Mouse (Mus musculus) heart, embryonic 12.5 days (tissue): Measurements from ENCODE around the gene Prpf38b. TPM values are rescaled to one million over a fixed set of nuclear protein-coding genes. Genes with fewer than 3 reads are reported as not detected.

ENCODE experiments used
- ATAC-seq: fragments of 200-750 bp; cut with Nextera tagmentation; 2 replicates; pipeline ENCODE4 v1.8.0; 2017; ENCODE audit warnings: moderate TSS enrichment, moderate library complexity; ENCODE audit not compliant: insufficient number of reproducible peaks, low FRiP score
- H3K27ac ChIP-seq: fragments of 300-500 bp; sonication (generic); 2 replicates; pipeline ENCODE4 v1.5.1; 2016; ENCODE audit warnings: mild to moderate bottlenecking, moderate library complexity; ENCODE audit not compliant: poor library complexity, severe bottlenecking
- H3K27me3 ChIP-seq: fragments of 300-500 bp; sonication (generic); replicated peaks from 2 replicates; pipeline ENCODE4 v1.6.1; 2016; ENCODE audit warnings: mild to moderate bottlenecking, moderate library complexity
- H3K36me3 ChIP-seq: fragments of 300-500 bp; sonication (generic); 2 replicates; pipeline ENCODE4 v1.6.1; 2016; ENCODE audit warnings: mild to moderate bottlenecking, moderate library complexity
- H3K4me1 ChIP-seq: fragments of 300-500 bp; sonication (generic); replicated peaks from 2 replicates; pipeline ENCODE4 v1.6.1; 2016; ENCODE audit warnings: mild to moderate bottlenecking
- H3K4me2 ChIP-seq: fragments of 300-500 bp; sonication (generic); 2 replicates; pipeline ENCODE4 v1.6.1; 2016; ENCODE audit warnings: mild to moderate bottlenecking, moderate library complexity
- H3K4me3 ChIP-seq: fragments of 300-500 bp; sonication (generic); 2 replicates; pipeline ENCODE4 v1.5.1; 2016; ENCODE audit warnings: mild to moderate bottlenecking
- H3K9ac ChIP-seq: fragments of 300-500 bp; sonication (generic); 2 replicates; pipeline ENCODE4 v1.6.1; 2016; ENCODE audit warnings: mild to moderate bottlenecking, moderate library complexity
- H3K9me3 ChIP-seq: fragments of 300-500 bp; sonication (generic); replicated peaks from 2 replicates; pipeline ENCODE4 v1.6.1; 2016; ENCODE audit warnings: mild to moderate bottlenecking, moderate library complexity
- WGBS: fragments of 180-500 bp; shearing (Covaris S2); methylation state at CpG from one replicate; pipeline ENCODE4 v1.1.7; 2016; 5-methylcytosine and 5-hydroxymethylcytosine counted together
- polyA plus RNA-seq: library from polyadenylated mRNA; unstranded; fragments of >200 nt; fragmentation: Nextera tagmentation; extraction: Ambion mirVana; gene quantifications from 2 replicates; pipeline ENCODE4 v1.2.1, GENCODE M21; 2016

Prpf38b gene
- polyA plus RNA-seq, 1 experiment from 2014 or later: 72.6 TPM

- Histone ChIP-seq H3K27me3 (no peaks in the 10 kb centered on the region), H3K27ac (no peak overlapping the region), H3K9ac (no peak overlapping the region), H3K4me3 (no peak overlapping the region), H3K9me3 (0 out of 2 replicates have a peak, but pooled peaks cover 4% of the 10 kb centered on the region), H3K4me2 (no peak overlapping the region), H3K36me3 (peaks cover 47% of the 10 kb centered on the region), H3K4me1 (no peaks in the 10 kb centered on the region)
- 76% methylated on average over 5 of the region's 5 CpGs for WGBS
- ATAC-seq: no peak
Observed at GRCm38 (mm10) chr3:108900681-108901080, 10.8 kb downstream of the Prpf38b start.

- Histone ChIP-seq H3K4me2 (no peak overlapping the region), H3K27ac (no peak overlapping the region), H3K9ac (no peak overlapping the region), H3K36me3 (peaks cover 43% of the 10 kb centered on the region), H3K9me3 (0 out of 2 replicates have a peak, but pooled peaks cover 4% of the 10 kb centered on the region), H3K4me1 (no peaks in the 10 kb centered on the region), H3K4me3 (no peak overlapping the region), H3K27me3 (no peaks in the 10 kb centered on the region)
- 89% methylated on average over 3 of the region's 3 CpGs for whole genome bisulfite sequencing
- no peak for ATAC-seq
Observed at GRCm38 (mm10) chr3:108900147-108900546, 11.4 kb downstream of the Prpf38b start.

GRCm38 (mm10) chr3:108898640-108899039 lies 12.9 kb downstream of the Prpf38b start:
- H3K9ac ChIP-seq: no peak overlapping the region
- WGBS: 93% methylated on average over 4 of the region's 4 CpGs
- no peak overlapping the region for H3K4me2 ChIP-seq
- no peak for ATAC-seq
- H3K9me3 ChIP-seq: 0 out of 2 replicates have a peak, but pooled peaks cover 4% of the 10 kb centered on the region
- no peaks in the 10 kb centered on the region for H3K4me1 ChIP-seq
- no peak overlapping the region for H3K4me3 ChIP-seq
- H3K27ac ChIP-seq: no peak overlapping the region
- H3K36me3 ChIP-seq: peaks cover 28% of the 10 kb centered on the region
- no peaks in the 10 kb centered on the region for H3K27me3 ChIP-seq

GRCm38 (mm10) chr3:108892914-108893313 lies 18.6 kb downstream of the Prpf38b start:
- Histone ChIP-seq H3K36me3 (no peaks in the 10 kb centered on the region), H3K27me3 (no peaks in the 10 kb centered on the region), H3K4me2 (no peak overlapping the region), H3K27ac (no peak overlapping the region), H3K9ac (no peak overlapping the region), H3K9me3 (no peaks in the 10 kb centered on the region), H3K4me3 (no peak overlapping the region), H3K4me1 (no peaks in the 10 kb centered on the region)
- WGBS: 58% methylated on average over 4 of the region's 4 CpGs
- no peak for ATAC-seq

- Histone ChIP-seq H3K4me2 (no peak overlapping the region), H3K36me3 (no peaks in the 10 kb centered on the region), H3K9me3 (no peaks in the 10 kb centered on the region), H3K9ac (no peak overlapping the region), H3K27me3 (no peaks in the 10 kb centered on the region), H3K4me1 (peaks cover 3% of the 10 kb centered on the region; the same call in 1 of the 2 replicates), H3K4me3 (no peak overlapping the region), H3K27ac (no peak overlapping the region)
- WGBS: 69% methylated on average over 1 of the region's 1 CpGs
- no peak for ATAC-seq
Observed at GRCm38 (mm10) chr3:108892080-108892479, 19.4 kb downstream of the Prpf38b start.

GRCm38 (mm10) chr3:108889908-108890307 lies 21.6 kb downstream of the Prpf38b start, which contains the start of gene Fndc7:
Fndc7 (minus strand) TSS chr3:108890008.
- H3K27ac ChIP-seq: no peak within 1 kb of the TSS
- WGBS: 88% methylated on average over 1 of the region's 1 CpGs
- no peak within 1 kb of the TSS for H3K4me2 ChIP-seq
- H3K27me3 ChIP-seq: no peaks in the 10 kb centered on the region
- no peak for ATAC-seq
- H3K4me1 ChIP-seq: peaks cover 23% of the 10 kb centered on the region
- H3K4me3 ChIP-seq: no peak within 1 kb of the TSS
- H3K36me3 ChIP-seq: no peaks in the 10 kb centered on the region
- H3K9ac ChIP-seq: no peak within 1 kb of the TSS
- no peaks in the 10 kb centered on the region for H3K9me3 ChIP-seq

- 93% methylated on average over 3 of the region's 3 CpGs for WGBS
- H3K9ac ChIP-seq: no peak overlapping the region
- H3K27ac ChIP-seq: no peak overlapping the region
- H3K4me1 ChIP-seq: peaks cover 35% of the 10 kb centered on the region
- no peaks in the 10 kb centered on the region for H3K36me3 ChIP-seq
- H3K27me3 ChIP-seq: no peaks in the 10 kb centered on the region
- no peak overlapping the region for H3K4me2 ChIP-seq
- no peak overlapping the region for H3K4me3 ChIP-seq
- no peaks in the 10 kb centered on the region for H3K9me3 ChIP-seq
- no peak for ATAC-seq
Observed at GRCm38 (mm10) chr3:108887618-108887975, 23.9 kb downstream of the Prpf38b start.

GRCm38 (mm10) chr3:108886934-108887617 lies 24.5 kb downstream of the Prpf38b start:
- no peak for ATAC-seq
- H3K4me1 ChIP-seq: peaks cover 35% of the 10 kb centered on the region
- no peak overlapping the region for H3K4me2 ChIP-seq
- peak overlapping the region; percentile 74 for H3K27ac ChIP-seq
- 63% methylated on average over 12 of the region's 12 CpGs for WGBS
- H3K36me3 ChIP-seq: no peaks in the 10 kb centered on the region
- H3K27me3 ChIP-seq: no peaks in the 10 kb centered on the region
- H3K9ac ChIP-seq: no peak overlapping the region
- no peak overlapping the region for H3K4me3 ChIP-seq
- no peaks in the 10 kb centered on the region for H3K9me3 ChIP-seq

- Histone ChIP-seq H3K36me3 (no peaks in the 10 kb centered on the region), H3K4me3 (no peak overlapping the region), H3K9ac (no peak overlapping the region; the same call in 1 of the 2 replicates), H3K4me1 (peaks cover 46% of the 10 kb centered on the region), H3K27ac (peak overlapping the region; percentile 74), H3K4me2 (peak overlapping the region; percentile 11; the same call in 1 of the 2 replicates), H3K27me3 (no peaks in the 10 kb centered on the region), H3K9me3 (no peaks in the 10 kb centered on the region)
- 27% methylated on average over 9 of the region's 9 CpGs for WGBS
- ATAC-seq: peak; percentile 88
Observed at GRCm38 (mm10) chr3:108885686-108886530, 25.6 kb downstream of the Prpf38b start.

GRCm38 (mm10) chr3:108884706-108885289 lies 26.7 kb downstream of the Prpf38b start:
- Histone ChIP-seq H3K4me2 (no peak overlapping the region), H3K4me3 (no peak overlapping the region), H3K36me3 (no peaks in the 10 kb centered on the region), H3K27ac (peak overlapping the region; percentile 74; the same call in 1 of the 2 replicates), H3K27me3 (no peaks in the 10 kb centered on the region), H3K4me1 (peaks cover 57% of the 10 kb centered on the region), H3K9me3 (no peaks in the 10 kb centered on the region), H3K9ac (no peak overlapping the region)
- no peak for ATAC-seq
- WGBS: 51% methylated on average over 8 of the region's 8 CpGs

- 91% methylated on average over 2 of the region's 2 CpGs for WGBS
- H3K9me3 ChIP-seq: no peaks in the 10 kb centered on the region
- H3K27me3 ChIP-seq: no peaks in the 10 kb centered on the region
- H3K4me3 ChIP-seq: no peak overlapping the region
- no peak overlapping the region for H3K9ac ChIP-seq
- no peak for ATAC-seq
- H3K4me2 ChIP-seq: no peak overlapping the region
- H3K4me1 ChIP-seq: peaks cover 69% of the 10 kb centered on the region
- H3K27ac ChIP-seq: no peak overlapping the region
- H3K36me3 ChIP-seq: no peaks in the 10 kb centered on the region
Observed at GRCm38 (mm10) chr3:108883067-108883466, 28.5 kb downstream of the Prpf38b start.
